Mouse (Mus musculus) cerebellum, adult 9-11 months (tissue): ENCODE measurements around the gene Tns1.
A peak's percentile ranks its signal among the peaks of the same experiment; 100 is the strongest.

Source experiments
- DNase-seq: peaks from one replicate; pipeline ENCODE4 v3.0.0; 2022

The Tns1 gene

GRCm38 (mm10) chr1:74055552-74055951 lies 68.7 kb downstream of the Tns1 start:
- DNase-seq: no peak

- no peak for DNase-seq
Observed at GRCm38 (mm10) chr1:74054471-74054870, 69.8 kb downstream of the Tns1 start.

GRCm38 (mm10) chr1:74054007-74054406 lies 70.2 kb downstream of the Tns1 start:
- DNase-seq: no peak

- DNase-seq: no peak
Observed at GRCm38 (mm10) chr1:74053068-74053467, 71.2 kb downstream of the Tns1 start.

GRCm38 (mm10) chr1:74051349-74051748 lies 72.9 kb downstream of the Tns1 start:
- DNase-seq: no peak

- DNase-seq: no peak
Observed at GRCm38 (mm10) chr1:74049430-74049829, 74.8 kb downstream of the Tns1 start.

- no peak for DNase-seq
Observed at GRCm38 (mm10) chr1:74047722-74048121, 76.5 kb downstream of the Tns1 start.

- DNase-seq: no peak
Observed at GRCm38 (mm10) chr1:74047311-74047710, 76.9 kb downstream of the Tns1 start.

- DNase-seq: no peak
Observed at GRCm38 (mm10) chr1:74045034-74045433, 79.2 kb downstream of the Tns1 start.

GRCm38 (mm10) chr1:74044421-74044820 lies 79.8 kb downstream of the Tns1 start:
- DNase-seq: peak; percentile 17

GRCm38 (mm10) chr1:74043584-74044105 lies 80.6 kb downstream of the Tns1 start:
- no peak for DNase-seq

- no peak for DNase-seq
Observed at GRCm38 (mm10) chr1:74042711-74043467, 81.4 kb downstream of the Tns1 start.

- DNase-seq: no peak
Observed at GRCm38 (mm10) chr1:74041692-74042091, 82.6 kb downstream of the Tns1 start.

- no peak for DNase-seq
Observed at GRCm38 (mm10) chr1:74041178-74041577, 83.1 kb downstream of the Tns1 start.

GRCm38 (mm10) chr1:74036560-74037390 lies 87.5 kb downstream of the Tns1 start:
- DNase-seq: no peak

GRCm38 (mm10) chr1:74035912-74036489 lies 88.2 kb downstream of the Tns1 start:
- DNase-seq: no peak

GRCm38 (mm10) chr1:74035487-74035886 lies 88.8 kb downstream of the Tns1 start:
- DNase-seq: no peak

- DNase-seq: no peak
Observed at GRCm38 (mm10) chr1:74034736-74035135, 89.5 kb downstream of the Tns1 start.

- DNase-seq: no peak
Observed at GRCm38 (mm10) chr1:74034211-74034610, 90.0 kb downstream of the Tns1 start.

GRCm38 (mm10) chr1:74033407-74033806 lies 90.8 kb downstream of the Tns1 start:
- DNase-seq: no peak

GRCm38 (mm10) chr1:74032966-74033365 lies 91.3 kb downstream of the Tns1 start:
- DNase-seq: no peak

GRCm38 (mm10) chr1:74031771-74032609 lies 92.3 kb downstream of the Tns1 start:
- no peak for DNase-seq
